Mouse (Mus musculus) liver, adult 2 months (tissue): ENCODE data around the gene 1700014D04Rik. TPM values are rescaled to one million over a fixed set of nuclear protein-coding genes. Genes with fewer than 3 reads are reported as not detected.

Experiments used
- DNase-seq: peaks from one replicate; pipeline ENCODE4 v3.0.0-alpha.2; 2011; ENCODE audit warnings: low read depth, low spot score; ENCODE audit errors: extremely low read depth
- H3K27ac ChIP-seq: fragments of 200-500 bp; replicated peaks from 2 replicates; pipeline ENCODE4 v1.5.1; 2012; ENCODE audit warnings: low read depth, mild to moderate bottlenecking, control low read depth, inconsistent platforms, low read length; ENCODE audit not compliant: insufficient read depth
- H3K27me3 ChIP-seq: fragments of 200-500 bp; 2 replicates; pipeline ENCODE4 v1.6.1; 2012; ENCODE audit warnings: mild to moderate bottlenecking, moderate library complexity, low read length, inconsistent platforms; ENCODE audit not compliant: control insufficient read depth, insufficient read depth
- H3K36me3 ChIP-seq: fragments of 200-500 bp; 2 replicates; pipeline ENCODE4 v1.6.1; 2012; ENCODE audit warnings: low read length, inconsistent platforms; ENCODE audit not compliant: control insufficient read depth, insufficient read depth
- H3K4me1 ChIP-seq: fragments of 200-500 bp; 2 replicates; pipeline ENCODE4 v1.6.1; 2011; ENCODE audit warnings: low read length; ENCODE audit not compliant: control insufficient read depth, insufficient read depth
- H3K4me3 ChIP-seq: fragments of 200-500 bp; 2 replicates; pipeline ENCODE4 v1.5.1; 2011; ENCODE audit warnings: low read depth, mild to moderate bottlenecking, control low read depth, low read length, moderate library complexity; ENCODE audit not compliant: insufficient read depth
- H3K79me2 ChIP-seq: fragments of 200-500 bp; 2 replicates; pipeline ENCODE4 v1.6.1; 2012; ENCODE audit warnings: inconsistent platforms, mild to moderate bottlenecking, low read length, moderate library complexity; ENCODE audit not compliant: control insufficient read depth, insufficient read depth
- H3K9ac ChIP-seq: fragments of 200-500 bp; 2 replicates; pipeline ENCODE4 v1.6.1; 2012; ENCODE audit warnings: low read depth, mild to moderate bottlenecking, control low read depth, inconsistent platforms, low read length
- CTCF ChIP-seq: fragments of 200-500 bp; IDR thresholded peaks from 2 replicates; pipeline ENCODE4 v1.5.1; 2011; ENCODE audit warnings: low read depth, low read length, control low read depth
- POLR2A ChIP-seq: fragments of 200-500 bp; IDR thresholded peaks from 2 replicates; pipeline ENCODE4 v1.6.1; 2011; ENCODE audit warnings: low read length, control low read depth; ENCODE audit not compliant: insufficient read depth; ENCODE audit errors: extremely low read depth
- WGBS: fragments of 180-500 bp; shearing (Covaris S2); methylation state at CpG from one replicate; pipeline ENCODE4 v1.1.7; 2018; 5-methylcytosine and 5-hydroxymethylcytosine counted together
- polyA plus RNA-seq: library from polyadenylated mRNA; depleted of rRNA; stranded (reverse); fragments of >200 nt; gene quantifications from 2 replicates; pipeline ENCODE4 v1.2.3, GENCODE M21; 2012; rRNA removed
- total RNA-seq: library from RNA; depleted of rRNA; stranded (reverse); fragments of >200 nt; gene quantifications from 2 replicates; pipeline ENCODE4 v1.2.3, GENCODE M21; 2014; rRNA removed

Gene 1700014D04Rik
- total and polyA plus RNA-seq, 2 experiments, result not detected

DNA sequence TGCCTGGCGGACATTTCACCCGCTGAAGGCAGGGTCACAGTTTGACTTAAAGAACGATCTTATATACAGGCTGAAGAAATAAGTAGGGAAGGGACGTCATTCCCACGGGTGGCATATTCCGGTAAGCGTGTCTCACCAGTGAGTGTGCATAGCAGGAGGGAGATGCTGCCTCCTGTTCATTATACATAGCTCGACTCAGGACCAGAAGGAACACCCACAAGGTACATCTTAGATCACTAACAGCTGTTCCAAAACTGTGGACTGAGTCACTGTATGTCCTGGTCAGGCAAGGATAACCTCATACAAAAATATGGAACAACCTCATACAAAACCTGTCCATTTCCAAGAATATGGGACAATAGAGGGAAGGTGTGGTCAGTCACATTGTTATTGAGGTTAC is 47.4 kb downstream of the 1700014D04Rik start:
- H3K27ac ChIP-seq, result no peak overlapping the region
- no peak for TF ChIP-seq CTCF
- no peak for TF ChIP-seq POLR2A

DNA sequence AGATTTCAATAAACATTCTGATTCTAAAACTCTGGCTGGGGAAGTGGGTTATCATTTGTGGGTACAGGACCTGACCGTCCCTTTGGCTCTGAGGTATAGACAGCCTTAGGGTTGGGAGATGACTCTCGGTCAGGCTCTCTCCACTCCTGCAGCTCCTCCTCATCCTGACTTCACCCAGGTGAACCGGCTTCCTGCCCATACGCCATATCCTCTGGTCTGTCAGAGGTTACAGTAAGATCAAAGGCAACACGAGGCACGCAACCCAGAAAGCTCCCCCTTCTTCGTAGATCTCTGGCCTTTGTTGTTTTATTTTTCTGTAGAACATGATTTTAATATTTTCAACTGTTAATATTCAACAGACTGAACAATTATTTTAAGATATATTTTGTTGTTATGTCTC is 50.8 kb downstream of the 1700014D04Rik start:
- Histone ChIP-seq H3K79me2 (no peaks in the 10 kb centered on the region), H3K4me1 (no peaks in the 10 kb centered on the region), H3K27ac (no peak overlapping the region), H3K4me3 (no peak overlapping the region), H3K36me3 (no peaks in the 10 kb centered on the region), H3K9ac (no peak overlapping the region), H3K27me3 (no peaks in the 10 kb centered on the region)
- WGBS, result 90% methylated on average over 7 of the region's 7 CpGs
- TF ChIP-seq CTCF, result no peak
- no peak for TF ChIP-seq POLR2A
- DNase-seq, result no peak

More for the DNA sequence above, 47.4 kb downstream of the 1700014D04Rik start:
- Histone ChIP-seq H3K36me3 (no peaks in the 10 kb centered on the region), H3K4me1 (no peaks in the 10 kb centered on the region), H3K27me3 (no peaks in the 10 kb centered on the region), H3K4me3 (no peak overlapping the region), H3K79me2 (no peaks in the 10 kb centered on the region), H3K9ac (no peak overlapping the region)
- 95% methylated on average over 8 of the region's 8 CpGs for WGBS
- DNase-seq, result no peak

DNA sequence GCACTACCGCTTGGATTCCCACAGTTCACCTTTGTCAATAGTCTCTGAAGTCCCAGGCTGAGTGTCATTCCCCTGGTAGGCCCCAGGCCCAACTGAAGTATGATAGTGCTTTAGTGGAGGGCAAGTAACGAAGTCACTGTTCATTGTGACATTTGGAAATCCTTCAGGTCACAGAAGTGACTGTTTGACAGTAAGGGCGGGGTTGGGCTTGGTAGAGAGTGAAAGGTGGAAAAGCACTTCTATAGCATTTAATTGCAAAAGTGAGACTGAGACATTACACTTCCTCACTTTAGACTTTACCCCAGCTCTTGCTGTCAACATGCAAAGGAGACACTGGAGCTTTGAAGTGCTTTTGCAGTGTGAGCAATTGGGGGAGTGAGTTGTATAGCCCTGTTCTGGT is 52.5 kb downstream of the 1700014D04Rik start, which contains the start of gene 4921517D22Rik:
Gene 4921517D22Rik (minus strand): TSS at position 101 of the 400 bp plus-strand sequence.
- no peak within 1 kb of the TSS for H3K27ac ChIP-seq
- no peaks in the 10 kb centered on the region for H3K36me3 ChIP-seq
- H3K27me3 ChIP-seq, result no peaks in the 10 kb centered on the region
- 91% methylated on average over 3 of the region's 3 CpGs for WGBS
- TF ChIP-seq CTCF (no peak), POLR2A (no peak)
- no peaks in the 10 kb centered on the region for H3K4me1 ChIP-seq
- H3K79me2 ChIP-seq, result no peaks in the 10 kb centered on the region
- no peak within 1 kb of the TSS for H3K4me3 ChIP-seq
- no peak for DNase-seq
- H3K9ac ChIP-seq, result no peak within 1 kb of the TSS

DNA sequence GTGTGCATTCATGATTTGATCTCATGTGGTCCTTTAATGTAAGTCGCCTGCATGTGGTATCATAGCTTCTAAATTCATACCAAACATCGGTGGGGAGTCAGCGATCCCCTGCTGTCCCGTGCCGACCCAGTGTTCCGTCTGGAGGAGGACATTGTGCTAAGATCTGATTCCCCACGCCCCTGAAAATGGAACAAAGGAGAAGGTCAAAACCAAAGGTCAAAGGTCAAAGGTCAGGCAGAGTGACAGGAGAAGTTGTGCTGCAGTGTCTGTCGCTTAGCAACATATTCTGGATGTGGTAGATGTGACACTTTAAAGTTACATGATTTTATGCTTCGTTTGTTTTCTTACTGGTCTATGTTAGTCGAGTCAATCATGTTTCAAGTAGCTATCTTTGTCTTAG is 55.1 kb downstream of the 1700014D04Rik start:
- Histone ChIP-seq H3K36me3 (no peaks in the 10 kb centered on the region), H3K27me3 (no peaks in the 10 kb centered on the region), H3K4me3 (no peak overlapping the region), H3K4me1 (no peaks in the 10 kb centered on the region), H3K9ac (no peak overlapping the region), H3K27ac (no peak overlapping the region), H3K79me2 (no peaks in the 10 kb centered on the region)
- TF ChIP-seq CTCF, result no peak
- no peak for TF ChIP-seq POLR2A
- 78% methylated on average over 10 of the region's 10 CpGs for WGBS
- no peak for DNase-seq

Other genes starting within 250 kb of the 1700014D04Rik start
- gene Agtpbp1, start 161.5 kb downstream of the 1700014D04Rik start, total RNA-seq, result 10.0 and 10.5 TPM in 2 replicates
- 1.9 TPM in 2 replicates for gene Agtpbp1, start 161.5 kb downstream of the 1700014D04Rik start, polyA plus RNA-seq
- 27.7 and 32.3 TPM in 2 replicates for gene Naa35, start 161.5 kb downstream of the 1700014D04Rik start, total RNA-seq
- gene Naa35, start 161.5 kb downstream of the 1700014D04Rik start, polyA plus RNA-seq, result 21.8 and 29.1 TPM in 2 replicates
- gene Golm1, start 70.9 kb downstream of the 1700014D04Rik start, total RNA-seq, result 3.3 and 3.6 TPM in 2 replicates
- 1.1 and 1.2 TPM in 2 replicates for gene Golm1, start 70.9 kb downstream of the 1700014D04Rik start, polyA plus RNA-seq
- not detected in 2 replicates for gene 4921517D22Rik, start 52.6 kb downstream of the 1700014D04Rik start, total RNA-seq
- not detected in 2 replicates for gene 4921517D22Rik, start 52.6 kb downstream of the 1700014D04Rik start, polyA plus RNA-seq
- not detected in 2 replicates for gene Spata31d1a, start 36.4 kb downstream of the 1700014D04Rik start, total RNA-seq
- not detected in 2 replicates for gene Spata31d1a, start 36.4 kb downstream of the 1700014D04Rik start, polyA plus RNA-seq
- not detected in 2 replicates for gene Spata31d1b, start 34.5 kb downstream of the 1700014D04Rik start, total RNA-seq
- not detected in 2 replicates for gene Spata31d1b, start 34.5 kb downstream of the 1700014D04Rik start, polyA plus RNA-seq
- not detected in 2 replicates for gene Spata31d1d, start 15.0 kb downstream of the 1700014D04Rik start, total RNA-seq
- not detected in 2 replicates for gene Spata31d1d, start 15.0 kb downstream of the 1700014D04Rik start, polyA plus RNA-seq
- gene Isca1, start 23.1 kb upstream of the 1700014D04Rik start, total RNA-seq, result 32.4 and 38.9 TPM in 2 replicates
- 52.8 and 56.9 TPM in 2 replicates for gene Isca1, start 23.1 kb upstream of the 1700014D04Rik start, polyA plus RNA-seq
- not detected in 2 replicates for gene Gm49354, start 35.5 kb upstream of the 1700014D04Rik start, total RNA-seq
- not detected in 2 replicates for gene Gm49354, start 35.5 kb upstream of the 1700014D04Rik start, polyA plus RNA-seq
- 54.2 and 56.9 TPM in 2 replicates for gene Tut7, start 76.4 kb upstream of the 1700014D04Rik start, total RNA-seq
- 15.7 and 17.7 TPM in 2 replicates for gene Tut7, start 76.4 kb upstream of the 1700014D04Rik start, polyA plus RNA-seq